Mouse (Mus musculus) heart, embryonic 15.5 days (tissue): ENCODE results near the gene Hoxb8. TPM values are rescaled to one million over a fixed set of nuclear protein-coding genes. Genes with fewer than 3 reads are reported as not detected.

Experiments
- ATAC-seq: fragments of 200-750 bp; cut with Nextera tagmentation; replicated peaks from 2 replicates; pipeline ENCODE4 v1.8.0; 2017; ENCODE audit warnings: low read depth, moderate TSS enrichment; ENCODE audit not compliant: insufficient number of reproducible peaks, insufficient read depth, low FRiP score
- H3K27ac ChIP-seq: fragments of 300-500 bp; sonication (generic); 2 replicates; pipeline ENCODE4 v1.5.1; 2015; ENCODE audit warnings: mild to moderate bottlenecking, inconsistent platforms
- H3K27me3 ChIP-seq: fragments of 300-500 bp; sonication (generic); 2 replicates; pipeline ENCODE4 v1.6.1; 2015; ENCODE audit warnings: inconsistent platforms
- H3K36me3 ChIP-seq: fragments of 300-500 bp; sonication (generic); 2 replicates; pipeline ENCODE4 v1.6.1; 2015; ENCODE audit warnings: mild to moderate bottlenecking, inconsistent platforms
- H3K4me1 ChIP-seq: fragments of 300-500 bp; sonication (generic); replicated peaks from 2 replicates; pipeline ENCODE4 v1.6.1; 2015; ENCODE audit warnings: inconsistent platforms
- H3K4me2 ChIP-seq: fragments of 300-500 bp; sonication (generic); 2 replicates; pipeline ENCODE4 v1.6.1; 2015; ENCODE audit warnings: inconsistent platforms, mild to moderate bottlenecking, moderate library complexity
- H3K4me3 ChIP-seq: fragments of 300-500 bp; sonication (generic); 2 replicates; pipeline ENCODE4 v1.5.1; 2015; ENCODE audit warnings: mild to moderate bottlenecking, inconsistent platforms
- H3K9ac ChIP-seq: fragments of 300-500 bp; sonication (generic); 2 replicates; pipeline ENCODE4 v1.6.1; 2015; ENCODE audit warnings: mild to moderate bottlenecking, inconsistent platforms
- H3K9me3 ChIP-seq: fragments of 300-500 bp; sonication (generic); replicated peaks from 2 replicates; pipeline ENCODE4 v1.6.1; 2016; ENCODE audit warnings: inconsistent platforms
- WGBS: fragments of 180-500 bp; shearing (Covaris S2); methylation state at CpG from one replicate; pipeline ENCODE4 v1.1.7; 2015; ENCODE audit warnings: mixed read lengths; 5-methylcytosine and 5-hydroxymethylcytosine counted together
- polyA plus RNA-seq: library from polyadenylated mRNA; unstranded; fragments of >200 nt; fragmentation: Nextera tagmentation; extraction: Ambion mirVana; gene quantifications from 2 replicates; pipeline ENCODE4 v1.2.1, GENCODE M21; 2015

Gene Hoxb8
- polyA plus RNA-seq, 1 experiment from 2014 or later, result not detected

GRCm38 (mm10) chr11:96280399-96281378, 1.0 kb upstream of the Hoxb8 start:
- no peaks in the 10 kb centered on the region for H3K9me3 ChIP-seq

GRCm38 (mm10) chr11:96281396-96281795, 309 bp upstream of the Hoxb8 start:
- ATAC-seq, result no peak
- no peaks in the 10 kb centered on the region for H3K9me3 ChIP-seq
- H3K27me3 ChIP-seq, result peaks cover 98% of the 10 kb centered on the region
- no peak overlapping the region for H3K27ac ChIP-seq
- H3K4me1 ChIP-seq, result peaks cover 26% of the 10 kb centered on the region
- WGBS, result 5% methylated on average over 18 of the region's 18 CpGs
- H3K36me3 ChIP-seq, result no peaks in the 10 kb centered on the region
- H3K4me3 ChIP-seq, result no peak overlapping the region
- H3K9ac ChIP-seq, result no peak overlapping the region
- no peak overlapping the region for H3K4me2 ChIP-seq

More at GRCm38 (mm10) chr11:96280399-96281378, 1.0 kb upstream of the Hoxb8 start:
- Histone ChIP-seq H3K27me3 (peaks cover 98% of the 10 kb centered on the region), H3K4me3 (no peak overlapping the region), H3K4me1 (peaks cover 20% of the 10 kb centered on the region), H3K4me2 (no peak overlapping the region), H3K9ac (no peak overlapping the region), H3K27ac (no peak overlapping the region), H3K36me3 (no peaks in the 10 kb centered on the region)
- 18% methylated on average over 8 of the region's 8 CpGs for WGBS
- ATAC-seq, result no peak

- Histone ChIP-seq H3K36me3 (no peaks in the 10 kb centered on the region), H3K4me1 (peaks cover 32% of the 10 kb centered on the region), H3K4me2 (peak overlapping the region; percentile 68), H3K27me3 (peaks cover 98% of the 10 kb centered on the region), H3K9me3 (no peaks in the 10 kb centered on the region), H3K9ac (no peak overlapping the region), H3K4me3 (peak overlapping the region; percentile 50), H3K27ac (no peak overlapping the region)
- under 1% methylated on average over 49 of the region's 49 CpGs for WGBS
- ATAC-seq, result no peak
Measured at GRCm38 (mm10) chr11:96282795-96283430, 1.2 kb downstream of the Hoxb8 start.

GRCm38 (mm10) chr11:96284041-96284749, 2.5 kb downstream of the Hoxb8 start:
- peaks cover 96% of the 10 kb centered on the region for H3K27me3 ChIP-seq
- H3K4me1 ChIP-seq, result peaks cover 32% of the 10 kb centered on the region
- H3K4me2 ChIP-seq, result peak overlapping the region; percentile 68
- H3K9me3 ChIP-seq, result no peaks in the 10 kb centered on the region
- no peak overlapping the region for H3K9ac ChIP-seq
- H3K27ac ChIP-seq, result no peak overlapping the region
- H3K4me3 ChIP-seq, result peak overlapping the region; percentile 50
- ATAC-seq, result 0 out of 2 replicates have a peak, but pooled peaks have one; percentile 47
- H3K36me3 ChIP-seq, result no peaks in the 10 kb centered on the region
- WGBS, result under 1% methylated on average over 49 of the region's 49 CpGs

GRCm38 (mm10) chr11:96284774-96285734, 3.3 kb downstream of the Hoxb8 start:
- ATAC-seq, result no peak; the same call in 1 of the 2 replicates
- peaks cover 32% of the 10 kb centered on the region for H3K4me1 ChIP-seq
- H3K4me3 ChIP-seq, result peak overlapping the region; percentile 50
- H3K9ac ChIP-seq, result no peak overlapping the region
- peak overlapping the region; percentile 68 for H3K4me2 ChIP-seq
- H3K36me3 ChIP-seq, result no peaks in the 10 kb centered on the region
- no peak overlapping the region for H3K27ac ChIP-seq
- 2% methylated on average over 36 of the region's 37 CpGs for WGBS
- H3K27me3 ChIP-seq, result peaks cover 96% of the 10 kb centered on the region
- H3K9me3 ChIP-seq, result no peaks in the 10 kb centered on the region

- Histone ChIP-seq H3K4me3 (peak within 1 kb of the TSS; percentile 39), H3K36me3 (no peaks in the 10 kb centered on the region), H3K27ac (peak within 1 kb of the TSS; percentile 21; the same call in 1 of the 2 replicates), H3K9me3 (no peaks in the 10 kb centered on the region), H3K4me1 (peaks cover 32% of the 10 kb centered on the region), H3K9ac (no peak within 1 kb of the TSS), H3K4me2 (peak within 1 kb of the TSS; percentile 68), H3K27me3 (peaks cover 97% of the 10 kb centered on the region)
- 2% methylated on average over 43 of the region's 43 CpGs for WGBS
- no peak for ATAC-seq
Measured at GRCm38 (mm10) chr11:96285771-96286738, 4.3 kb downstream of the Hoxb8 start, which contains the start of gene Hoxb7. Gene Hoxb7, plus strand, starts transcription at chr11:96286623.

- Histone ChIP-seq H3K36me3 (no peaks in the 10 kb centered on the region), H3K27me3 (peaks cover 97% of the 10 kb centered on the region), H3K9me3 (no peaks in the 10 kb centered on the region), H3K9ac (no peak overlapping the region), H3K4me3 (peak overlapping the region; percentile 39), H3K27ac (no peak overlapping the region), H3K4me1 (peaks cover 32% of the 10 kb centered on the region), H3K4me2 (peak overlapping the region; percentile 68)
- WGBS, result under 1% methylated on average over 55 of the region's 55 CpGs
- ATAC-seq, result no peak
Measured at GRCm38 (mm10) chr11:96286739-96287385, 5.2 kb downstream of the Hoxb8 start.

- Histone ChIP-seq H3K27ac (no peak overlapping the region), H3K9me3 (no peaks in the 10 kb centered on the region), H3K4me3 (peak overlapping the region; percentile 39; the same call in 1 of the 2 replicates), H3K9ac (no peak overlapping the region), H3K4me2 (peak overlapping the region; percentile 68; the same call in 1 of the 2 replicates), H3K27me3 (peaks cover 97% of the 10 kb centered on the region), H3K36me3 (no peaks in the 10 kb centered on the region), H3K4me1 (peaks cover 32% of the 10 kb centered on the region)
- WGBS, result 4% methylated on average over 9 of the region's 9 CpGs
- ATAC-seq, result no peak
Measured at GRCm38 (mm10) chr11:96287411-96287810, 5.7 kb downstream of the Hoxb8 start.
